Mouse (Mus musculus): ENCODE measurements around the gene A630001G21Rik.
"Not testable (repeated sequence)": the region's sequence is repeated elsewhere in the genome, so short reads cannot be mapped to it uniquely, and the experiment has no call there.

The A630001G21Rik gene

DNA sequence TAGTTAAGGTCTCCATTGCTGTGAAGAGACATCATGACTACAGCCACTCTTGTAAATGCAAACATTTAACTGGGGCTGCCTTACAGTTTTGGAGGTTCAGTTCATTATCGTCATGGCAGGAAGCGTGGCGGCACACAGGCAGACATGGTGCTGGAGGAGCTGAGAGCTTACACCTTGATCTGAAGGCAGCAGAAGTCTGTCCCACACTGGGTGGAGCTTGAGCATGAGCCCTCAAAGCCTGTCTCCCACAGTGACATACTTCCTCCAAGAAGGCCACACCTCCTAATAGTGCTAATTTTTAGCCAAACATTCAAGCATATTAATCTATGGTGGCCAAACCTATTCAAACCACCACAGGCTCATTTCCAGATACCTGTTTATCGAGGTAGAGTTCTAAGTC lies at the start of gene A630001G21Rik:
A630001G21Rik (minus strand) TSS at position 208 of the 400 bp plus-strand sequence.
- no peak for DNase-seq (ENCODE audit: low read depth, low spot score)

DNA sequence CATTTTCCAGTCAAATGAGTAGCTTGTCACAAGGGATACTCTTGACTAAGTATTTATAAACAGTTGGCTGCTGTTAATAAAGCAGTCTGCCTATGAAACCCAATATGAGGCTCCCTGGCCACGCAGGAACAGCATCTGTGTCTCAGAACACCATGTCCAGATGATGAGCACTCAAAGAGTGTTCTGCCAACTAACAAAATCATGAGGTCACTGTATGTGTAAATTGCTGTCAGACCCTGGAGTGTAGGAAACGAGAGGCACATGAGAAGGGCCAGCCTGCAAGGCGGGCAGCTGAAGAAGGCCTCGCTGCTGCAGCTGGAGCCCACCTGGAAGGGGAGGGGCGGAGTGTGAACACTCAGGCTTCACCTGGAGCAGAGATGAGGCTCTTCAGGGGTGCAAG lies 48.7 kb upstream of the A630001G21Rik start:
- DNase-seq (ENCODE audit: low read depth, low spot score) = no peak

GRCm38 (mm10) chr1:85824905-85825304 lies 46.5 kb upstream of the A630001G21Rik start:
- DNase-seq (ENCODE audit: low read depth, low spot score) = no peak

DNA sequence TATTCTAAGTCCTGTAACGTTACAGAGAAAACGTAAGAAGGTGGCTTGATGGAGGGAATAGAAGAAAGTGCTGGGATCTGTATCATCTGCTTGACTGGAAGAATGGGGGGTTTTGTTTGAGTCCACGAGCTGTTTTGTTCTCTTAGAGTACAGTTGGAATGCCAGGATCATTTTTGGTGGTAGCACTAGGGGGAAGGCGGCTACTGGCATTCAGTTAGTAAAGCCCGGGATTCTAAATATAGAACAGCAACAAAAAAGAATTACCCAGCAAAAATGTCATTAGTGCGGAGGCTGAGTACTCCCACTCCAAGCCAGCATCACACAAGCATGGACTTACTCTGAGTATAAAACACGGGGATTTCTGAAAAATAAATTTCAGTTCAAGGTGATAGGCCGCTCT lies 43.8 kb upstream of the A630001G21Rik start:
- no peak for DNase-seq (ENCODE audit: low read depth, low spot score)

DNA sequence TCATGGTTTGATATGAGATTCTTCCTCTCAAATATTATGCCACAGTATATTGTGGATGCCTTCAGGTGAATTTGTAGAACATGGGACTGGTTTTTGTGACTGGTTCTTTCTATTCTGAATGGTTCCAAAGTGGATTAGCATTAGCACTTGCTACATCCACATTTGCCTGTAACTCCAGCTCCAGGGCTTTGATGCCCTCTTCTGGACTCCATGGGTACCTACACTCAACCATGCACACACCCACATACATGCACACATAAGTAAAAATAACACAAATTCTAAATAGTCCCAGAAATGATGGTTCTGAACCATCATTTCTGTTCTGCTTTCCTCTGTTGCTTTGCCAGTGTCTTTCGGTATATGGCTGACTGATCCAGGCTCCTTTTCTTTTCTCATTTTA lies 41.3 kb upstream of the A630001G21Rik start:
- no peak for DNase-seq (ENCODE audit: low read depth, low spot score)

DNA sequence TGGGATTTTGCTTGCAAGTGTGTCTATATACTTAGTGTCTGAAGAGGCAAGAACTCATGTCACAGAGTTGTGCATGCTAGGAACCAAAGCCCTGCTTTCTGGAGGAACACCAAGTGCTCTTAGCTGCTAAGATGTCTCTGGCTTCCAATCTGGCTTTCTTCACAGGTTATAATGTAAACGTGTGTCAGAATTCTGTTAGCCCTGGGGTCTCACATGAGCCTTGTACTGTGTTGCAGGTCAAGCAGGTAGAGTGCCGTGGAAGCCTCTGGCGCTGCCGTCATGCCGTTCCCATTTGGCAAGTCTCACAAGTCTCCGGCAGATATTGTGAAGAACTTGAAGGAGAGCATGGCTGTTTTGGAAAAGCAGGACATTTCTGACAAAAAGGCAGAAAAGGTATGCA lies 39.7 kb upstream of the A630001G21Rik start:
- no peak for DNase-seq (ENCODE audit: low read depth, low spot score)

GRCm38 (mm10) chr1:85814213-85814612 lies 35.8 kb upstream of the A630001G21Rik start:
- not testable (repeated sequence) for DNase-seq (ENCODE audit: low read depth, low spot score)

GRCm38 (mm10) chr1:85810787-85811186 lies 32.3 kb upstream of the A630001G21Rik start:
- no peak for DNase-seq (ENCODE audit: low read depth, low spot score)

DNA sequence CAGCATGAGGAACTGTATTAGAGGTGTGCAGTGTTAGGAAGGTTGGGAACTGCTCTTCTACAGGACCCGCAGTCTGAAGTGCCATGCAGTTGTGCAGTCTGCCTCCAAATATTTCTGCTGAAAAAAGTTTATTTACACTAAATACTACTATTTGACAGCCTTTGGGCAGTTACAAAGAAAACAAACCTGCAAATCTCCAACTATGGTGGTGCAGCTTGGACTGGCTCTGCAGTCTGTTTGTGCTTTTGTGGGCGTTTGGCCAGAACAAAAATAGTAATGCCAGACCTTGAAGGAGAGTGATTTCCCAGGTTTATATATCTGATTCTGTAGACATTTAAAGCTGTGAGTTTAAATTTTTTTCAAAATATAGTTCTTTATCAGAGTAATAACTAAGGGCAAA lies 31.9 kb upstream of the A630001G21Rik start:
- DNase-seq (ENCODE audit: low read depth, low spot score) = no peak

DNA sequence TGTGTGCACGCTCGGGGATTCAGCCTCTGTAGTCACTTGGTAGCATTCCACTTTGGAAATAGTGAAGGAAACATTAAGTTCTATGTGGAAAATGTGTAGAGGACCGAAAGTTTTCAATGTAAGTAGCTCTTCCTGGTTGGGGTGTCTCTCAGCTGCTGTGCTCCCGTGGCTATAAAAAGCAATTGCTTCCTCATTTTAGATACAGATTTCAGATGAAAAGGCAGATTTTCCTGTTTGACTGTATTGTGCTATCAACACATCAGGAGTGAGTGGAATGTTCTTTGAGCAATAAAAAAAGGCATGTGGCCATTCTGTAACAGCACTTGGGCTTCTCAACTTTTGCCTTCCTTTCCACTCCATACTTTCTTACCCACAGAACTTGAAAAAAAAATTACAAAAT lies 30.8 kb upstream of the A630001G21Rik start:
- DNase-seq (ENCODE audit: low read depth, low spot score) = no peak

GRCm38 (mm10) chr1:85804551-85804950 lies 26.1 kb upstream of the A630001G21Rik start:
- no peak for DNase-seq (ENCODE audit: low read depth, low spot score)

DNA sequence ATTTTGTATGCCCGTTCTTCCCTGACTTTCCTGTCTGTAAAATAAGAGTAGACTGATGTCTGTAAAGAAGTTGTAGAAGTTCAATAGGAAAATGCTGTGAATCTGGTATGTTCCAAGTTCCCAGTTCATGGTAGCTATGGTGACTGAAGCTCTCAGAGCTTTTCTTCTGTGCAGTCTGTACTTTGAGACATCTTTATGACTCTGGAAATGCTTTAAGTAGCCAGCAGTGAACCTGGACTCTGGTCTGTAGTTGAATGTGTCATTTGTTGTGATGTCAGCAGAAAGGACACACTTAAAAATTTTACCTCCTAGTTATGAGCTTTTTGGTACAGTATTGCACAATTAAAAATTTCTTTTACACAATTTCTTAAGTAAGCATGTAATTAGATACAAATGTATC lies 24.1 kb upstream of the A630001G21Rik start:
- DNase-seq (ENCODE audit: low read depth, low spot score) = no peak

DNA sequence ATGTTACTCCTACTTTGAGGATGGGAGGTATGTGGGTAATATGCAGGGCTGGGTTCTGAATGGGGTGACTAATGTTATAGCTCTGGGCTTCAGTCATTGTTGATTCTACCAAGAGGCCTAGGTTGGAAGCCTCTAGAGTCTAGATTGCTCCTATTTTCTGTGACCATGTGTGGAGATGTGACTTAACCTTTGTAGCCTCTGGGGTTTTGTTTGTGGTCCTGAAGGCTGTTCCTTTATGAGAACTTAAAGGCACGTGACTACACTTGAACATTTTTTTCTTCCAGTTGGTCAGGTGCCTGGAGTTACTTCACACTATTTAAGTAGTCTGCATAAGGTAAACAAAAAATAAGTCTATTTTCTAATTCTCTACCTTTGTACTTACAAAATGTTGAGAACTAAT lies 21.3 kb upstream of the A630001G21Rik start:
- DNase-seq (ENCODE audit: low read depth, low spot score) = no peak

DNA sequence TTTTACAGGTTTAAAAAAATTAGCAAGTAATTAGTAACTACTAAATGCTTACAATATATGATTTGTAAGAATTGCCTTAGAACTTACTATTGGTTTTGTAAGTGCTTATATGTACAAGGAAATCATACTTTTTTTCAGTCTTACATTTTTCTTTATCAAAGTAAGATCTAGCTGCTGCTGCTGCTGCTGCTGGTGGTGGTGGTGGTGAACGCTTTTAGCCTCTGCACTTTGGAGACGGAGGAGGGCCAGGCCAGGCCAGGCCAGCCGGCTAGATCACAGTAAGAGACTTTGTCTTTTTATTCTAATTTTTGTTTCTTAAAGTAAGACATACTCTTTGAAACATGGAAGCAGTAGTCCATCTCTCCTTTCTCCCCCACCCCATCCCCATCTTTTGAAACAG lies 16.8 kb upstream of the A630001G21Rik start:
- no peak for DNase-seq (ENCODE audit: low read depth, low spot score)

DNA sequence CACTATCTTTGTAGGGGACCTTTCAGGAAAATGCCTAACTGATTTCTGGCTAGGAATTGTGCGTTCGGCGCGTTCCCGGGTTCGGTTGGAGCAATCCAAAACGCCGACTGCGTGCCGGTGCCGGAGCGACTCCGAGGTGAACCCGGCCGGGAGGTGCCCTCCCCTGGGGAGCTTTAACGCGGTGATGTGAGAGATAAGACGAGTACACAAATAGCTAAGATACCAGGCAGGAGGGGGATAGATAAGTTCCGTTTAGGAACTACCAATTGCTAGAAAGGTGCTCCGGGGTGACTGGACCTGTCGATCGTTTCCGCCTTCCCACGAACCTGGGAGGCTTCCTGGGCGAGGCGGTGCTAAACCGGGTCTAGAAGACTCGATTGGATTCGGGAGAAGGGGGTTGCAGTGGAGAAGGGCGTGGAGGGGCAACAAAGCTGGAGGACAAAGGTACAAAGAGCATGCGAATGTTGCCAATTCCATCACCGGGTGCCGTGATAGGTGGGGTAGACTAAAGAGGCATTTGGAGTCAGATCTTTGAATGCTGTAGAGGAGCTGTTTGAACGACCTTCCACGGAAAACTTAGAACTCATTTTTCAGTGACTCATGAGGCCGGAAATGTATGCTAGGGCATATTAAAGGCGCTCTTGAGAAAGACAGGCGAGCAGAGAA lies 15.8 kb upstream of the A630001G21Rik start:
- DNase-seq (ENCODE audit: low read depth, low spot score) = no peak

DNA sequence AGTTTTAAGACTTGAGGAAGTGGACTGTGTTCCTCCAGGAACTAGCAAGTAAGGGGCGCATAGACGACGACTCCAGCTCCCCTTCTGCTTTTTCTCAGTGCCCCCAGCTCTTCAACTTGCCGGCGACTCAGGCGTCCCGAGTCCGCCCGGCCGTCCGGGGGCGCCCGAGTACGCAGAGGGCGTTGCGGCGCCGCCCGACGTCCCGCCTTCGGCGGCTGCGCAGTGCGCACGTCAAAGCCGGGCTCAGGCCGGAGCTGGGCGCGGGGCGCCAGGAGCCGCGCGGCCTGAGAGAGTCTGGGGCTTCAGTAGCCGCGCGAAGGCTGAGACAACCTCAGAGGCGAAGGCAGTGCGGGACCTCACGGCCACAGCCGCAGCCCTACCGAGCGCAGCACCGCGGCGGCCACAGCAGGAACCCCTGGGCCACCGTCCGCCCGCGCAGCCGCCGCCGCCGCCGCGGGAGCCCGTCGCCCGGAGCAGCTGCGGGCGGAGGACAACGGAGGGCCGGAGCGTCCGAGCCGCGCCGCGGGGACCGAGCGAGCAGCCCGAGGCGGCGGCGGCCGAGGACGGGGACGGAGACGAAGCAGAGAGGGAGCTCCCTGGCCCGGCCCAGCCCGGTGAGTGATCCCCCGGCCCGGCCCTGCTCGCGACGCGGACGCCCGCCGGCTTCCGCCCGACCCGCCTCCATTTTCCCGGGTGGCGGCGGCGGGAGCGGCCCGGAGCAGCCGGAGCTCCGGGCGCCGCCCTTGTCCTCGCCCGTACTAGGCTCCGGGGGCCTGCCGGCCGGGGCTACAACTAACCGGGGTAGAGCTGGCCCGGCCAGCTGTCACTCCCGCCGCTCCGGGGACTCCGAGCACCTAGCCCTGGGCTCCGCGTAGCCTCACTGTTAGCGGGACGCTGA lies 15.0 kb upstream of the A630001G21Rik start, which contains the start of gene Cab39:
Cab39 (plus strand) TSS at position 234 of the 898 bp plus-strand sequence.
- DNase-seq (ENCODE audit: low read depth, low spot score) = peak; percentile 74

DNA sequence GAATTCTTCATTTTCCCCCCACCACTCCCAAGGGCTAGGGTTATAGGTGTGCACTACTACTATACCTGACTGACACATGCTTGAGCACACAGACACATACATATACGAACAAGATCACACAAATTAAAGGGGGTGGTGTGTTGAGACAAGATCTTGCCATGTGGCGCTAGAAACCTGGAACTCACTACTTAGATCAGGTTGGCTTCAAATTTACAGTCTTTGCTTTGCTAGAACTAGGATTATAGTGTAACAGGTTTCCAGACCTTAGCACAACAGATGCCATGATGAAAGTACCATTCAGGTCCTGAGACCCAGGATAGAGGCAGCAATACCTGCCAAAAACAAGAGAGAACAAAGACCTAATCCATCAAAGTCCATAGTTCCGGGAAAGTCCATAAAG lies 13.0 kb upstream of the A630001G21Rik start:
- no peak for DNase-seq (ENCODE audit: low read depth, low spot score)

- no peak for DNase-seq (ENCODE audit: low read depth, low spot score)
Measured at GRCm38 (mm10) chr1:85790565-85790964, 12.1 kb upstream of the A630001G21Rik start.

- DNase-seq (ENCODE audit: low read depth, low spot score) = no peak
Measured at GRCm38 (mm10) chr1:85779428-85780180, 1.2 kb upstream of the A630001G21Rik start.

- DNase-seq (ENCODE audit: low read depth, low spot score) = no peak
Measured at GRCm38 (mm10) chr1:85779012-85779411, 569 bp upstream of the A630001G21Rik start.

- no peak for DNase-seq (ENCODE audit: low read depth, low spot score)
Measured at GRCm38 (mm10) chr1:85776154-85776553, 2.3 kb downstream of the A630001G21Rik start.

DNA sequence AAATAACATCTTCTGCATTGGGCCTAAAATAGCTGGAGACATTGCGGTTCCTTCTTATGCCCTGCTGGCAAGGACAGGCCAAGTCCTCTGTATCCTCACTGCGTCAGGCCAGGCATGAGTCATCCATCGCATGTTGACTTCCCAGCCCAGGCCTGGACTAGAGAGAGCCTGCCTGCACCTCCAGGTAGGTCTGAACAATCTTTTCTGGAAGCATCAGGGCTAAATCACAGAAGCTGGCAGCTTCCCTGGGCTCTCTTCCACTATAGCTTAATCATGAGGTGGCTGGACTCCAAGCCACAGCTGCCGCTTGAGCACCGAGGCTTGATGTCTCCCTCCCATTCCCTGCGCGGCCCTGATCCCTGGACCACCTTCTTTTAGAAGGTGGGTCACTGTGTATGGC lies 3.3 kb downstream of the A630001G21Rik start:
- DNase-seq (ENCODE audit: low read depth, low spot score) = no peak

Measured in retina, adult 2 months (tissue).